35 mouse cellular contexts compared by ENCODE assay signal in genomic region chrX:56606536-56606935, GRCm38 (mm10). TPM values are rescaled to one million over a fixed set of nuclear protein-coding genes. Genes with fewer than 3 reads are reported as not detected.
"Had no signal": no experiment of that assay in that cellular context is flagged by ENCODE, and none has a peak within 500 bp of the region (broad histone marks: within the 10 kb centered on the region; RNA-seq: fewer than 3 reads in every experiment).

No protein-coding gene starts in this region.

- H3K36me3 ChIP-seq: heart, embryonic 13.5 days; heart, embryonic 15.5 days; hindbrain, embryonic 13.5 days; hindbrain, embryonic 15.5 days; kidney, embryonic 15.5 days; limb, embryonic 10.5 days; limb, embryonic 12.5 days had no signal

- H3K9me3 ChIP-seq: heart, embryonic 13.5 days; heart, embryonic 15.5 days; hindbrain, embryonic 13.5 days; hindbrain, embryonic 15.5 days; kidney, embryonic 15.5 days; limb, embryonic 10.5 days; limb, embryonic 12.5 days had no signal

- H3K9ac ChIP-seq: heart, embryonic 13.5 days; heart, embryonic 15.5 days; hindbrain, embryonic 13.5 days; hindbrain, embryonic 15.5 days; kidney, embryonic 15.5 days; limb, embryonic 12.5 days; liver, embryonic 14.5 days had no signal

- DNase-seq: gastrocnemius, postnatal 14 days; gastrocnemius, postnatal 36 days; heart, adult 11 months; heart, adult 2 months; heart, postnatal 14 days; heart, postnatal 36 days; kidney, adult 11 months; kidney, adult 2 months; kidney, adult 9 months; kidney, postnatal 14 days; kidney, postnatal 36 days had no signal

- H3K27ac ChIP-seq: heart, adult 2 months; heart, embryonic 13.5 days; heart, embryonic 15.5 days; hindbrain, embryonic 13.5 days; hindbrain, embryonic 15.5 days; hindbrain, postnatal 0 days; kidney, embryonic 15.5 days; kidney, postnatal 0 days; layer of hippocampus, adult 2 months; left cerebral cortex, adult 2 months; limb, embryonic 10.5 days; limb, embryonic 12.5 days; liver, embryonic 14.5 days had no signal

- H3K4me2 ChIP-seq: heart, embryonic 11.5 days; heart, embryonic 13.5 days; heart, embryonic 15.5 days; hindbrain, embryonic 13.5 days; hindbrain, embryonic 15.5 days; kidney, embryonic 15.5 days; limb, embryonic 12.5 days had no signal

- H3K27me3 ChIP-seq: heart, embryonic 13.5 days; heart, embryonic 15.5 days; hindbrain, embryonic 13.5 days; hindbrain, embryonic 15.5 days; kidney, embryonic 15.5 days; limb, embryonic 12.5 days had no signal

- ATAC-seq: hindbrain, postnatal 0 days; intestine, embryonic 16.5 days had no signal

- H3K4me1 ChIP-seq: limb, embryonic 10.5 days had no signal

- H3K4me3 ChIP-seq: heart, adult 2 months; heart, embryonic 13.5 days; heart, embryonic 15.5 days; hindbrain, embryonic 13.5 days; hindbrain, embryonic 15.5 days; kidney, embryonic 15.5 days; layer of hippocampus, adult 2 months; left cerebral cortex, adult 2 months; limb, embryonic 10.5 days; limb, embryonic 12.5 days had no signal

RNA-seq across cellular contexts. Expression of gene Gm648, which starts 57.1 kb away (rescaled TPM):
- total RNA-seq: gastrocnemius, adult 18-20 months; gastrocnemius, adult 8-10 months; gastrocnemius, postnatal 14 days; gastrocnemius, postnatal 36 days; heart, adult 2 months; heart, postnatal 14 days; heart, postnatal 36 days; hematopoietic stem cell, adult 5-6 weeks; hindbrain, postnatal 0 days; layer of hippocampus, adult 2 months; layer of hippocampus, postnatal 10 days; layer of hippocampus, postnatal 25 days; left cerebral cortex, adult 2 months; left cerebral cortex, postnatal 14 days; left cerebral cortex, postnatal 36 days had no signal
- polyA plus RNA-seq: heart, adult 2 months; heart, embryonic 11.5 days; heart, embryonic 13.5 days; heart, embryonic 15.5 days; heart, postnatal 0 days; hindbrain, embryonic 11.5 days; hindbrain, embryonic 15.5 days; hindbrain, postnatal 0 days; kidney, adult 2 months; kidney, embryonic 15.5 days; kidney, postnatal 0 days; limb, embryonic 12.5 days; liver, embryonic 14.5 days; liver, embryonic 16.5 days had no signal
